In genomic region chr11:105989446-105989845, GRCm38 (mm10) we compare ENCODE assay signal across 32 mouse cellular contexts. TPM values are rescaled to one million over a fixed set of nuclear protein-coding genes. Genes with fewer than 3 reads are reported as not detected.
DNase-seq lines count a peak whose midpoint lies in the region; ATAC-seq and TF ChIP-seq lines count a peak whose summit lies in the region.
"Had no signal": no experiment of that assay in that cellular context is flagged by ENCODE, and none has a peak within 500 bp of the region (broad histone marks: within the 10 kb centered on the region; RNA-seq: fewer than 3 reads in every experiment).

No protein-coding gene starts in this region.

- ATAC-seq in liver, embryonic 16.5 days (ENCODE audit: low read depth): peak; percentile 16; the same call in 1 of the 2 replicates
- no peak for ATAC-seq in liver, embryonic 11.5 days (replicated peaks; ENCODE audit: low FRiP score)
- ATAC-seq in lung, postnatal 0 days: peak; percentile 86
- ATAC-seq: forebrain, postnatal 0 days; hindbrain, postnatal 0 days; intestine, embryonic 15.5 days; midbrain, embryonic 13.5 days had no signal

- TF ChIP-seq EP300 in lung, postnatal 0 days (IDR thresholded peaks at IDR 0.05): no peak

- H3K9ac ChIP-seq in liver, embryonic 16.5 days (ENCODE audit: low read depth, low read length): no peak overlapping the region
- H3K9ac ChIP-seq in liver, embryonic 11.5 days (ENCODE audit: low read depth, low read length): no peak overlapping the region
- H3K9ac ChIP-seq in lung, postnatal 0 days (replicated peaks; ENCODE audit: low read depth): no peak overlapping the region
- H3K9ac ChIP-seq: embryonic facial prominence, embryonic 13.5 days; forebrain, postnatal 0 days; heart, embryonic 15.5 days; intestine, embryonic 15.5 days; liver, embryonic 13.5 days; lung, embryonic 15.5 days; midbrain, embryonic 13.5 days; neural tube, embryonic 15.5 days had no signal

- H3K27ac ChIP-seq in liver, embryonic 16.5 days (ENCODE audit: low read length): no peak overlapping the region
- no peak overlapping the region for H3K27ac ChIP-seq in liver, embryonic 11.5 days (ENCODE audit: low read depth, low read length)
- H3K27ac ChIP-seq in lung, postnatal 0 days (ENCODE audit: low read length): peak overlapping the region; percentile 69
- H3K27ac ChIP-seq: embryonic facial prominence, embryonic 13.5 days; forebrain, embryonic 10.5 days; heart, embryonic 10.5 days; heart, embryonic 15.5 days; hindbrain, embryonic 12.5 days; hindbrain, postnatal 0 days; intestine, embryonic 15.5 days; liver, embryonic 13.5 days; midbrain, embryonic 13.5 days; neural tube, embryonic 15.5 days had no signal

- H3K27me3 ChIP-seq in liver, embryonic 16.5 days (ENCODE audit: control insufficient read depth, insufficient read depth, low read depth, low read length): no peaks in the 10 kb centered on the region
- no peaks in the 10 kb centered on the region for H3K27me3 ChIP-seq in liver, embryonic 11.5 days (replicated peaks; ENCODE audit: control insufficient read depth, insufficient read depth, low read length)
- no peaks in the 10 kb centered on the region for H3K27me3 ChIP-seq in lung, postnatal 0 days (replicated peaks; ENCODE audit: insufficient read depth, low read length)
- H3K27me3 ChIP-seq: embryonic facial prominence, embryonic 13.5 days; heart, embryonic 15.5 days; hindbrain, embryonic 12.5 days; intestine, embryonic 15.5 days; lung, embryonic 15.5 days; midbrain, embryonic 13.5 days; neural tube, embryonic 15.5 days had no signal

- no peak for TF ChIP-seq CTCF in lung, postnatal 0 days (IDR thresholded peaks at IDR 0.05)

- H3K36me3 ChIP-seq in liver, embryonic 16.5 days (ENCODE audit: control insufficient read depth, insufficient read depth): no peaks in the 10 kb centered on the region
- no peaks in the 10 kb centered on the region for H3K36me3 ChIP-seq in liver, embryonic 11.5 days (ENCODE audit: control insufficient read depth, insufficient read depth, low read length)
- no peaks in the 10 kb centered on the region for H3K36me3 ChIP-seq in lung, postnatal 0 days (ENCODE audit: insufficient read depth, low read length)
- H3K36me3 ChIP-seq: embryonic facial prominence, embryonic 13.5 days; forebrain, embryonic 10.5 days; heart, embryonic 10.5 days; heart, embryonic 15.5 days; hindbrain, embryonic 12.5 days; intestine, embryonic 15.5 days; liver, embryonic 13.5 days; lung, embryonic 15.5 days; midbrain, embryonic 13.5 days; neural tube, embryonic 15.5 days had no signal

- H3K4me3 ChIP-seq in liver, embryonic 16.5 days (ENCODE audit: low read depth, low read length): no peak overlapping the region
- H3K4me3 ChIP-seq in liver, embryonic 11.5 days (ENCODE audit: low read depth, low read length): no peak overlapping the region
- H3K4me3 ChIP-seq in lung, postnatal 0 days (ENCODE audit: low read depth, low read length): no peak overlapping the region
- H3K4me3 ChIP-seq: embryonic facial prominence, embryonic 13.5 days; forebrain, embryonic 10.5 days; heart, embryonic 10.5 days; heart, embryonic 15.5 days; hindbrain, embryonic 12.5 days; intestine, embryonic 15.5 days; liver, embryonic 13.5 days; lung, embryonic 15.5 days; midbrain, embryonic 13.5 days; neural tube, embryonic 15.5 days had no signal

- WGBS in liver, embryonic 16.5 days (ENCODE audit: insufficient replicate concordance): 49% methylated on average over 6 of the region's 6 CpGs
- WGBS in liver, embryonic 11.5 days: 76% methylated on average over 6 of the region's 6 CpGs
- WGBS in lung, postnatal 0 days: 63% methylated on average over 6 of the region's 6 CpGs

- H3K9me3 ChIP-seq in liver, embryonic 16.5 days (replicated peaks; ENCODE audit: control insufficient read depth, low read length): no peaks in the 10 kb centered on the region
- no peaks in the 10 kb centered on the region for H3K9me3 ChIP-seq in liver, embryonic 11.5 days (ENCODE audit: control insufficient read depth, low read length)
- no peaks in the 10 kb centered on the region for H3K9me3 ChIP-seq in lung, postnatal 0 days (ENCODE audit: low read length)
- H3K9me3 ChIP-seq: embryonic facial prominence, embryonic 13.5 days; forebrain, embryonic 10.5 days; heart, embryonic 10.5 days; heart, embryonic 15.5 days; hindbrain, embryonic 12.5 days; intestine, embryonic 15.5 days; liver, embryonic 13.5 days; lung, embryonic 15.5 days; neural tube, embryonic 15.5 days had no signal

- H3K4me1 ChIP-seq in liver, embryonic 16.5 days (ENCODE audit: control insufficient read depth, low read depth, low read length): no peaks in the 10 kb centered on the region; the same call in 1 of the 2 replicates
- no peaks in the 10 kb centered on the region; the same call in 1 of the 2 replicates for H3K4me1 ChIP-seq in liver, embryonic 11.5 days (replicated peaks; ENCODE audit: control insufficient read depth, insufficient read depth, low read length)
- H3K4me1 ChIP-seq in lung, postnatal 0 days (ENCODE audit: insufficient read depth, low read depth, low read length): no peaks in the 10 kb centered on the region
- H3K4me1 ChIP-seq: embryonic facial prominence, embryonic 13.5 days; forebrain, embryonic 10.5 days; heart, embryonic 10.5 days; heart, embryonic 15.5 days; intestine, embryonic 15.5 days; liver, embryonic 13.5 days; lung, embryonic 15.5 days; midbrain, embryonic 13.5 days; neural tube, embryonic 15.5 days had no signal

- H3K4me2 ChIP-seq in liver, embryonic 16.5 days (ENCODE audit: low read depth, low read length): no peak overlapping the region
- no peak overlapping the region for H3K4me2 ChIP-seq in liver, embryonic 11.5 days
- H3K4me2 ChIP-seq in lung, postnatal 0 days (replicated peaks; ENCODE audit: low read depth, low read length): no peak overlapping the region
- H3K4me2 ChIP-seq: embryonic facial prominence, embryonic 13.5 days; heart, embryonic 15.5 days; hindbrain, embryonic 12.5 days; intestine, embryonic 15.5 days; liver, embryonic 13.5 days; lung, embryonic 15.5 days; midbrain, embryonic 13.5 days; neural tube, embryonic 15.5 days had no signal

- DNase-seq in liver, embryonic 11.5 days (ENCODE audit: low spot score): no peak
- peak; percentile 60 for DNase-seq in lung, postnatal 0 days (ENCODE audit: low spot score)
- peak; percentile 78 for DNase-seq in lung, postnatal 36 days
- DNase-seq in heart, adult 11 months: no peak
- no peak for DNase-seq in yolk sac, embryonic 10.5 days (ENCODE audit: low spot score)
- no peak for DNase-seq in embryo, embryonic 9.5 days (ENCODE audit: extremely low spot score)
- DNase-seq: adrenal gland, postnatal 25 days; B cell, adult 2 months; cerebellum, adult 11-12 months; cerebellum, adult 9-11 months; embryo, embryonic 11 days; forebrain, postnatal 0 days; gastrocnemius, postnatal 10 days; heart, postnatal 36 days; kidney, adult 9 months; kidney, postnatal 4 days; left cerebral cortex, postnatal 4 days; liver, embryonic 13.5 days; right cerebral cortex, postnatal 25 days; spleen, adult 18-20 months had no signal

RNA-seq across cellular contexts. Expression of gene Ace3, which starts 5.0 kb away (rescaled TPM):
- polyA plus RNA-seq in liver, embryonic 16.5 days (2015; fragmentation: Nextera tagmentation; extraction: Ambion mirVana): not detected in 2 replicates
- polyA plus RNA-seq in liver, embryonic 11.5 days (2014; fragmentation: Nextera tagmentation; extraction: Ambion mirVana): not detected in 2 replicates
- 2.0 and 2.1 TPM in 2 replicates for polyA plus RNA-seq in lung, postnatal 0 days (2015; fragmentation: Nextera tagmentation; extraction: Ambion mirVana)
- polyA plus RNA-seq: embryonic facial prominence, embryonic 13.5 days; forebrain, embryonic 10.5 days; forebrain, postnatal 0 days; heart, embryonic 10.5 days; heart, embryonic 15.5 days; hindbrain, embryonic 12.5 days; hindbrain, postnatal 0 days; intestine, embryonic 15.5 days; limb, embryonic 14.5 days; liver, embryonic 13.5 days; midbrain, embryonic 13.5 days; neural tube, embryonic 15.5 days had no signal

RNA-seq across cellular contexts. Expression of gene Kcnh6, which starts 18.5 kb away (rescaled TPM):
- 0.05 and 0.08 TPM in 2 replicates for polyA plus RNA-seq in liver, embryonic 16.5 days (2015; fragmentation: Nextera tagmentation; extraction: Ambion mirVana)
- polyA plus RNA-seq in liver, embryonic 11.5 days (2014; fragmentation: Nextera tagmentation; extraction: Ambion mirVana): 0.12 and 0.26 TPM in 2 replicates
- 0.14 and 0.32 TPM in 2 replicates for polyA plus RNA-seq in lung, postnatal 0 days (2015; fragmentation: Nextera tagmentation; extraction: Ambion mirVana)

RNA-seq across cellular contexts. Expression of gene Ace, which starts 21.7 kb away (rescaled TPM):
- 0.06 and 0.24 TPM in 2 replicates for polyA plus RNA-seq in liver, embryonic 16.5 days (2015; fragmentation: Nextera tagmentation; extraction: Ambion mirVana)
- polyA plus RNA-seq in liver, embryonic 11.5 days (2014; fragmentation: Nextera tagmentation; extraction: Ambion mirVana): 0.26 and 0.39 TPM in 2 replicates
- 73.6 and 74.6 TPM in 2 replicates for polyA plus RNA-seq in lung, postnatal 0 days (2015; fragmentation: Nextera tagmentation; extraction: Ambion mirVana)

RNA-seq across cellular contexts. Expression of gene Cyb561, which starts 36.3 kb away (rescaled TPM):
- polyA plus RNA-seq in liver, embryonic 16.5 days (2015; fragmentation: Nextera tagmentation; extraction: Ambion mirVana): 0.79 and 1.1 TPM in 2 replicates
- polyA plus RNA-seq in liver, embryonic 11.5 days (2014; fragmentation: Nextera tagmentation; extraction: Ambion mirVana): 3.4 and 4.8 TPM in 2 replicates
- polyA plus RNA-seq in lung, postnatal 0 days (2015; fragmentation: Nextera tagmentation; extraction: Ambion mirVana): 70.5 and 72.2 TPM in 2 replicates

RNA-seq across cellular contexts. Expression of gene Dcaf7, which starts 47.2 kb away (rescaled TPM):
- polyA plus RNA-seq in liver, embryonic 16.5 days (2015; fragmentation: Nextera tagmentation; extraction: Ambion mirVana): 25.1 and 27.5 TPM in 2 replicates
- 53.9 and 61.2 TPM in 2 replicates for polyA plus RNA-seq in liver, embryonic 11.5 days (2014; fragmentation: Nextera tagmentation; extraction: Ambion mirVana)
- polyA plus RNA-seq in lung, postnatal 0 days (2015; fragmentation: Nextera tagmentation; extraction: Ambion mirVana): 26.6 and 28.9 TPM in 2 replicates

Comparison
In these comparisons a context has a peak if more than half of its experiments do, and no peak if none do; other contexts are left out.
1. DNase-seq: peak in lung, postnatal 0 days (single experiment) and lung, postnatal 36 days (single experiment); none in liver, embryonic 11.5 days (single experiment), heart, adult 11 months (single experiment), yolk sac, embryonic 10.5 days (single experiment) and embryo, embryonic 9.5 days (single experiment).
2. RNA of gene Ace, which starts 21.7 kb away (polyA plus RNA-seq): 73.6 to 74.6 TPM in lung, postnatal 0 days; 0.26 to 0.39 TPM in liver, embryonic 11.5 days and 0.06 to 0.24 TPM in liver, embryonic 16.5 days; every median in the first group is over 10 times any median in the second.